9 mouse cellular contexts compared by ENCODE assay signal in the genomic region with DNA sequence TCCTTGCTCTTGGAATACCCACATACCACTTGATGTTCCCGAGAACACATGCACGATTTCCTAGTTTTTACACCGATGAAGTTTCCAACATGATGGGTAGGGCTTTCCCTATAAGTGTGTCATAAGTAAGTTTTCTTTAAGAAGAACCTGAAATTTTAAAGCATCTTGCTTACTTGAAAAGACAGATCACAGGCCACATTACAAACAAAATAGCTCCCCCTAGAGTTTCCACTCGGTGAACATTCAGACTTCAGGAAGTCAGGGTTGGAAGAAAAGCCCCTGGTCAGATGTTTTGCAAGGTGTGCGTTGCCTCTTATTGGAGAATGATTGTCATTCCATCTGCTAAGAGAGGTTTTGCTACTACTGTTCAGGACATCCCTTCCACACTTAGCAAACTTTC.
DNase-seq lines count a peak whose midpoint lies in the region; ATAC-seq and TF ChIP-seq lines count a peak whose summit lies in the region.
"Had no signal": no experiment of that assay in that cellular context is flagged by ENCODE, and none has a peak within 500 bp of the region (broad histone marks: within the 10 kb centered on the region; RNA-seq: fewer than 3 reads in every experiment).

No protein-coding gene starts in this region.

- no peak overlapping the region for H3K4me3 ChIP-seq in intestine, postnatal 0 days (ENCODE audit: low read depth, low read length)
- H3K4me3 ChIP-seq in forebrain, embryonic 10.5 days = no peak overlapping the region
- H3K4me3 ChIP-seq: megakaryocyte, embryonic 14.5 days had no signal

- no peak overlapping the region for H3K9ac ChIP-seq in intestine, postnatal 0 days (ENCODE audit: low read depth, low read length)

- no peaks in the 10 kb centered on the region for H3K4me1 ChIP-seq in intestine, postnatal 0 days (replicated peaks; ENCODE audit: control insufficient read depth, insufficient read depth, low read length)
- H3K4me1 ChIP-seq in forebrain, embryonic 10.5 days = peaks cover 21% of the 10 kb centered on the region
- H3K4me1 ChIP-seq: megakaryocyte, embryonic 14.5 days had no signal

- no peak overlapping the region for H3K4me2 ChIP-seq in intestine, postnatal 0 days (replicated peaks; ENCODE audit: low read depth)

- 52% methylated on average over 5 of the region's 5 CpGs for WGBS in intestine, postnatal 0 days
- WGBS in forebrain, embryonic 10.5 days = 67% methylated on average over 5 of the region's 5 CpGs

- no peak for ATAC-seq in intestine, postnatal 0 days

- H3K27ac ChIP-seq in intestine, postnatal 0 days (ENCODE audit: low read depth, low read length) = no peak overlapping the region
- no peak overlapping the region for H3K27ac ChIP-seq in forebrain, embryonic 10.5 days

- no peaks in the 10 kb centered on the region for H3K27me3 ChIP-seq in intestine, postnatal 0 days (replicated peaks; ENCODE audit: control insufficient read depth, insufficient read depth, low read length)
- peaks cover 14% of the 10 kb centered on the region for H3K27me3 ChIP-seq in forebrain, embryonic 10.5 days (ENCODE audit: poor library complexity, severe bottlenecking)
- H3K27me3 ChIP-seq: megakaryocyte, embryonic 14.5 days had no signal

- H3K36me3 ChIP-seq in intestine, postnatal 0 days (ENCODE audit: control insufficient read depth, insufficient read depth) = no peaks in the 10 kb centered on the region
- H3K36me3 ChIP-seq in forebrain, embryonic 10.5 days (replicated peaks) = no peaks in the 10 kb centered on the region

- DNase-seq in heart, adult 9 months (ENCODE audit: low spot score in 2 of 2) = peak; percentile 20 to 54
- DNase-seq in heart, postnatal 25 days (ENCODE audit: low spot score) = no peak
- DNase-seq in urinary bladder, postnatal 14 days (ENCODE audit: low spot score) = peak; percentile 12
- no peak for DNase-seq in urinary bladder, adult 2 months (ENCODE audit: low spot score)
- peak; percentile 40 for DNase-seq in telencephalon, adult 2 months (ENCODE audit: low read depth, low spot score)
- no peak for DNase-seq in forebrain, embryonic 10.5 days (ENCODE audit: extremely low spot score, low spot score)
- DNase-seq in neural tube, embryonic 10.5 days (ENCODE audit: extremely low spot score, low spot score) = no peak

- intact Hi-C loops in heart, postnatal 25 days (cut with DNase I) = loop anchor here (1.0 to 5.0 kb wide), 4 partner anchors 97 to 658 kb away; a partner anchor contains a TSS

- peak; percentile 62 for TF ChIP-seq CTCF in intestine, postnatal 0 days (IDR thresholded peaks at IDR 0.05; ENCODE audit: low read depth)

- H3K9me3 ChIP-seq in intestine, postnatal 0 days (ENCODE audit: control insufficient read depth) = no peaks in the 10 kb centered on the region
- H3K9me3 ChIP-seq in forebrain, embryonic 10.5 days = no peaks in the 10 kb centered on the region
- H3K9me3 ChIP-seq: megakaryocyte, embryonic 14.5 days had no signal

Comparison
In these comparisons a context has a peak if more than half of its experiments do, and no peak if none do; other contexts are left out.
1. DNase-seq: peak in heart, adult 9 months (2 of 2), urinary bladder, postnatal 14 days (single experiment) and telencephalon, adult 2 months (single experiment); none in heart, postnatal 25 days (single experiment), urinary bladder, adult 2 months (single experiment), forebrain, embryonic 10.5 days (single experiment) and neural tube, embryonic 10.5 days (single experiment).